Mouse (Mus musculus) spleen, adult 2 months (tissue): ENCODE results near the gene Gm28043.

Source experiments
- CTCF ChIP-seq: fragments of 200-500 bp; IDR thresholded peaks from 2 replicates; pipeline ENCODE4 v1.5.1; 2011; ENCODE audit warnings: mild to moderate bottlenecking, inconsistent platforms; ENCODE audit not compliant: insufficient read depth, insufficient read length, insufficient replicate concordance; ENCODE audit errors: extremely low read depth
- POLR2A ChIP-seq: fragments of 200-500 bp; IDR thresholded peaks from 2 replicates; pipeline ENCODE4 v1.6.1; 2011; ENCODE audit warnings: low read depth, low read length, inconsistent platforms

DNA sequence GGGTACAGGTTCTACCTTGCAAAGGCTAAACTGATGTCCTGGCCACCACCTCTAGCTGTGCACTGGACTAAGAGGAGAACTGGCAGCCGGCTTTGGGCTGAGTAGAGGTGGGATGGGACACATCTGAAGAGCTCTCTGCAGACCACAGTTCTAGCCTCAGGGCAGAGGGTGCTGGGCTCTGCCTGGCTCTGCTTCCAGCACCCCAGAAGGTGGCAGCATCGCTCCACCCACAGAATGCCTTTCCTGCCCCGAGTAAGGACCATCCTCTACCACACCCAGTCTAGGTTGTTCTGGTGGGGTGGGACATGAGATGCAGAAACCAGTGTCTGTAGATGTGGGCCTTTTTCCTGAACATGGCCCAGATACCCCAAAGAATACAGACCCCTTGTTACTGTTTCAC lies 90.1 kb downstream of the Gm28043 start:
- TF ChIP-seq CTCF = peak; percentile 85
- no peak for TF ChIP-seq POLR2A
